Mouse (Mus musculus) bone marrow macrophage, adult 2 months (primary cell): ENCODE data around the gene Tex14. TPM values are rescaled to one million over a fixed set of nuclear protein-coding genes. Genes with fewer than 3 reads are reported as not detected.
A peak's percentile ranks its signal among the peaks of the same experiment; 100 is the strongest.
"Not testable (repeated sequence)": the region's sequence is repeated elsewhere in the genome, so short reads cannot be mapped to it uniquely, and the experiment has no call there.

ENCODE experiments used
- H3K27ac ChIP-seq: 2 replicates; pipeline ENCODE4 v1.5.1; 2012; ENCODE audit warnings: low read depth, low read length; ENCODE audit not compliant: insufficient read depth
- H3K4me1 ChIP-seq: 2 replicates; pipeline ENCODE4 v1.6.1; 2012; ENCODE audit warnings: low read length; ENCODE audit not compliant: control insufficient read depth, insufficient read depth
- H3K4me3 ChIP-seq: 2 replicates; pipeline ENCODE4 v1.5.1; 2012; ENCODE audit warnings: mild to moderate bottlenecking, low read length, moderate library complexity; ENCODE audit not compliant: insufficient read depth
- CTCF ChIP-seq: IDR thresholded peaks from 2 replicates; pipeline ENCODE4 v1.5.1; 2012; ENCODE audit warnings: low read depth, mild to moderate bottlenecking, low read length, moderate library complexity
- POLR2A ChIP-seq: IDR thresholded peaks from 2 replicates; pipeline ENCODE4 v1.6.1; 2012; ENCODE audit warnings: mild to moderate bottlenecking, low read depth, low read length, borderline replicate concordance
- polyA plus RNA-seq: library from polyadenylated mRNA; stranded (reverse); fragments of >200 nt; gene quantifications from 2 replicates; pipeline ENCODE4 v1.2.4, GENCODE M21; 2012; ENCODE audit not compliant: missing spikeins, insufficient read depth, insufficient read length

The Tex14 gene
- polyA plus RNA-seq, 1 experiment = not detected

GRCm38 (mm10) chr11:87439796-87440420, 35.0 kb downstream of the Tex14 start:
- TF ChIP-seq CTCF (no peak), POLR2A (no peak)
- Histone ChIP-seq H3K27ac (no peak overlapping the region), H3K4me3 (no peak overlapping the region), H3K4me1 (peaks cover 3% of the 10 kb centered on the region)

GRCm38 (mm10) chr11:87442643-87443372, 37.9 kb downstream of the Tex14 start:
- Histone ChIP-seq H3K4me3 (peak overlapping the region; percentile 45), H3K27ac (peak overlapping the region; percentile 44)

GRCm38 (mm10) chr11:87443373-87443883, 38.6 kb downstream of the Tex14 start:
- H3K4me3 ChIP-seq = no peak overlapping the region
- TF ChIP-seq POLR2A = no peak
- TF ChIP-seq CTCF = no peak
- H3K4me1 ChIP-seq = peaks cover 2% of the 10 kb centered on the region
- no peak overlapping the region for H3K27ac ChIP-seq

More at GRCm38 (mm10) chr11:87442643-87443372, 37.9 kb downstream of the Tex14 start:
- not testable (repeated sequence) for H3K4me1 ChIP-seq

DNA sequence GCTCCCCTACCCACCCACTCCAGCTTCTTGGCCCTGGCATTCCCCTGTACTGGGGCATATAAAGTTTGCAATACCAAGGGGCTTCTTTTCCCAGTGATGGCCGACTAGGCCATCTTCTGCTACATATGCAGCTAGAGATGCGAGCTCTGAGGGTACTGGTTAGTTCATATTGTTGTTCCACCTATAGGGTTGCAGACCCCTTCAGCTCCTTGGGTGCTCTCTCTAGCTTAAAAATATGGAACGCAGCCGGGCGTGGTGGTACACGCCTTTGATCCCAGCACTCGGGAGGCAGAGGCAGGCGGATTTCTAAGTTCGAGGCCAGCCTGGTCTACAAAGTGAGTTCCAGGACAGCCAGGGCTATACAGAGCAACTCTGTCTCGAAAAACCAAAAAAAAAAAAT, 39.2 kb downstream of the Tex14 start:
- H3K27ac ChIP-seq, H3K4me1 ChIP-seq, H3K4me3 ChIP-seq: not testable (repeated sequence)

DNA sequence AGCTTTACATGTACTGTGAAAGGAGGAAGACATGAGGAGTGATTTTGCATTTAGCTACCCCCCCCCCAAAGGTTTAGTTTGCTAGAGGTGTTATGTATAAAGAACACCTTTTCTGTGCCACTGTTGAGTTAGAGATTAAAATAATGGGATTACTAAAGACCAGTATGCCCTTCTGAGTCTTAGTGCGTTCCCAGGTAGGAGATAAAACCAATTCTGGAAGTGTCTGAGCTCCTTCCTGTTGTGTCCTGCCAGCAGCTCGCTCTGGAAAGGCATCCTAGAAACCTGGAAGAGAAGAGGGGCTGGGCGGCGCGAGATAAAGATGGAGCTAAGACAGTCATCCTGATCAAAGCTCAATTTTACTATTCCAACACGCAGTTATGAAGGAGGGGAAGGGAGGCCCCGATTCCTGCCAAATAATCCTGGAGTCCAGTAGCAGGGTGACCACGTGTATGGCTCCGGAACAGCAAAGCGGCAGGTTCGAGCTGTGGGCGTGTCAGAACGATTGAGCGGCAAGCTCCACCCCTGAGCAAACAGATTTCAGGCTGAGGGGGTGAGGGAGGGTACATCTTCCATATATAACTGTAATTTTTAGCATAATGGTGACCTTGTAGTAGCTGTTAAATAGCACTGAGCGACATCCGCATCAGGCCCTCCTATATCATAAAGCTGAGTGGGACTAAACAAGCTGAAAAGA, 40.0 kb downstream of the Tex14 start:
- TF ChIP-seq CTCF (no peak), POLR2A (no peak)
- Histone ChIP-seq H3K4me3 (no peak overlapping the region), H3K4me1 (peaks cover 2% of the 10 kb centered on the region), H3K27ac (no peak overlapping the region)

DNA sequence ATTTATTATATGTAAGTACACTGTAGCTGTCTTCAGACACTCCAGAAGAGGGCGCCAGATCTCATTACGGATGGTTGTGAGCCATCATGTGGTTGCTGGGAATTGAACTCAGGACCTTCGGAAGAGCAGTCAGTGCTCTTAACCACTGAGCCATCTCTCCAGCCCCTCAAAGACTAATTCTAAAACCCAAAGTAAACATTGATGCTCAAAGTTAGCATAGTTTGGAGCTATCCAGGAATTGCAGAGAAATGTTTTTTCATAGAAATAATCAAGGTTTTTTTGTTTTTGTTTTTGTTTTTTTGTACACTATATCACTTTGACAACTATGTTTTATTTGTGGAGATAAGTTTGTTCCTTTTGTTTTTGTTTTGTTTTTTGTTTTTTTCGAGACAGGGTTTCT, 40.7 kb downstream of the Tex14 start:
- not testable (repeated sequence) for H3K4me1 ChIP-seq, H3K27ac ChIP-seq, H3K4me3 ChIP-seq

DNA sequence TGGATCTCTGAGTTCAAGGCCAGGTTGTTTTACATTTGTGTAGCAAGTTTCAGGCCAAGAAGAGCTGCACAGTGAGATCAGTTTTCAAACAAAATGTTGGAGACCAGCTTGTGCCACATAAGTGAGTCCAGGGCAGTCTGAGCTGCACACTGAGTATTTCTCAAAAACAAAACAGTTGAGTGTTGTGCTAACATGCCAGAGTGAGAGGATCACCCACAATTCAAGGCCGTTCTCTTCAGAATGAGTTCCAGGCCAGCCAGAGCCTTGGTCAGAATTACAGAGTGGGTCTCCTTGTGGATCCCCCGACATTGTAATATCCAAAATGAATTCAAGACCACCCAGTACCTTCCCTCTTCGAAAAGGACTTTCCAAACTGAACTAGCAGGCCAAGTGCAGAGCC, 41.3 kb downstream of the Tex14 start:
- Histone ChIP-seq H3K27ac (no peak overlapping the region), H3K4me1 (peaks cover 2% of the 10 kb centered on the region), H3K4me3 (no peak overlapping the region)
- no peak for TF ChIP-seq CTCF
- no peak for TF ChIP-seq POLR2A

DNA sequence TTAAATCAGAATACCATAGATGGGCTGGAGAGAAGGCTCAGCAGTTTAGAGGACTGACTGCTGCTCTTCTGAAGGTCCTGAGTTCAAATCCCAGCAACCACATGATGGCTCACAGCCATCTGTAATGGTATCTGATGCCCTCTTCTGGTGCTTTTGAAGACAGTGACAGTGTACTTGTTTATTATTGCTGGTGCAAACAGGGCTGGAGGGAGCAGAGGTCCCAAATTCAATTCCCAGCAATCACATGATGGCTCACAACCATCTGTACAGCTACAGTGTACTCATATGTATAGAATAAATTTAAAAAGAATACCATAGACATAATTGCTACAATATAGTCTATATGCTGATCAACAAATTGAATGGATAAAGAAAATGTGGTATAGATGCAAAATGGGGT, 42.6 kb downstream of the Tex14 start:
- no peaks in the 10 kb centered on the region; the same call in 1 of the 2 replicates for H3K4me1 ChIP-seq
- no peak overlapping the region for H3K27ac ChIP-seq
- H3K4me3 ChIP-seq = no peak overlapping the region
- TF ChIP-seq POLR2A (no peak), CTCF (no peak)

DNA sequence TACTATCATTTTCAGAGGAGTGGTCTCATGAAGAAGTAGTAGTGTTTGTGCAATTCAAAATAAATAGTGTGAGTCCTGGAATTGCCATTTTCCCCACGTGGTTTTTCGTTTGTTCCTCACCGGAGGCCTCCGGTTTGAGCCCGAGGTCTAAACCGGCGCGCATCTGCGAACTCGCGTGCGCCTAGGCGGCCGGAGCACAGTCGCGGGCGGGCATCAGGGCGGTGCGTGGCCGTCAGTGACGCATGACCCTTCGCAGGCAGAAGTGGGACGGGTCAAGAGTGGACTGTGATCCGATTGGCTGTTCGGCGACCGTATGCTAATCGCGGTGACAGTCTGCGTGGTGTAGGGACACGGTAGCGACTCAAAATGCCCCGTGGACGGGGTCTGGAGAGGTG, 43.2 kb downstream of the Tex14 start:
- Histone ChIP-seq H3K4me3 (peak overlapping the region; percentile 60), H3K27ac (0 out of 2 replicates have a peak overlapping the region, but pooled peaks have one; percentile 9)
- H3K4me1 ChIP-seq = not testable (repeated sequence)

GRCm38 (mm10) chr11:87448476-87449199, 43.8 kb downstream of the Tex14 start:
- H3K4me3 ChIP-seq = not testable (repeated sequence)
- H3K27ac ChIP-seq = peak overlapping the region; percentile 12; the same call in 1 of the 2 replicates

More at GRCm38 (mm10) chr11:87448476-87449199, 43.8 kb downstream of the Tex14 start:
- not testable (repeated sequence) for H3K4me1 ChIP-seq
- peak; percentile 98 for TF ChIP-seq POLR2A
